Mouse (Mus musculus) heart, adult 2 months (tissue): ENCODE measurements around the gene Abcf2.

ENCODE experiments used
- CTCF ChIP-seq: fragments of 200-600 bp; IDR thresholded peaks from 2 replicates; pipeline ENCODE4 v1.8.1; 2022; ENCODE audit warnings: antibody characterized with exemption, mild to moderate bottlenecking, moderate library complexity
- EP300 ChIP-seq: fragments of 200-500 bp; IDR thresholded peaks from 2 replicates; pipeline ENCODE4 v1.6.1; 2011; ENCODE audit warnings: low read depth, low read length, control low read depth; ENCODE audit not compliant: insufficient read depth
- POLR2A ChIP-seq: fragments of 200-500 bp; IDR thresholded peaks from 2 replicates; pipeline ENCODE4 v1.6.1; 2011; ENCODE audit warnings: mild to moderate bottlenecking, low read depth, low read length, control low read depth; ENCODE audit not compliant: insufficient read depth

DNA sequence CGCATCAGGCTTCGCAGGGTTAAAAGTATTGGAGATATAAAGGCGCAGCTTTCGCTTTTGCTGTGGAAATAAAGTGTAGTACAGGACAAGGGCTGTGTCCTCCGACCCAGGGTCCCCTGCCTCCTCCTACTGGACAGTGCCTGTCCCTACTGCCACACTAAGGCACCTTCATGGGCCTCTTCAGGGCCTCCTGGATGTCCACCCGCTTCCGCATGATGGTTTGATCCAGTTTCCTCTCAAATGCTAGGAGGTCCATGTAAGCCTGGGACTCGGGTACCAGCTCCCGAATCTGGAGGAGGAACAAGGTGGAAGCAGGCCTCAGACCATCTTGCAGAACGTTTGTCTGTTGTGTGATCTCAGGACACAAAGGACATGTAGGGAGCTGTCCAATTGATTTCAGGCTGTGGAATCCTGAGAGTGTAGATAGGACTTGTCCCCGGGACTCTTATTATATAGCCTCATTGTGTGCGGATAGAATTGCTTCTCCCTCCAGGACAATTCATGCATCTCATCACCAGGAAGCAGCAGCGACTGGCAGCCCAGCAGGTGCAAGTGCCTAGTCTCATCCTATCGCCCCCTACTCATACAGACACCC is 18.6 kb upstream of the Abcf2 start:
- no peak for TF ChIP-seq CTCF
- TF ChIP-seq POLR2A: no peak
- no peak for TF ChIP-seq EP300
